Mouse (Mus musculus) embryo, embryonic 9.5 days (tissue): ENCODE results near the gene Elp1.

Experiments
- DNase-seq: peaks from one replicate; pipeline ENCODE4 v3.0.0-alpha.2; 2017; ENCODE audit errors: extremely low spot score

The Elp1 gene

GRCm38 (mm10) chr4:56702234-56702633 is 99.9 kb downstream of the Elp1 start:
- peak; percentile 56 for DNase-seq
